Mouse (Mus musculus) liver, embryonic 15.5 days (tissue): ENCODE data around the gene Micall2. TPM values are rescaled to one million over a fixed set of nuclear protein-coding genes. Genes with fewer than 3 reads are reported as not detected.

ENCODE experiments used
- ATAC-seq: fragments of 200-750 bp; cut with Nextera tagmentation; 2 replicates; pipeline ENCODE4 v1.8.0; 2017; ENCODE audit warnings: moderate number of reproducible peaks, mild to moderate bottlenecking, moderate library complexity; ENCODE audit not compliant: insufficient read depth
- H3K27ac ChIP-seq: fragments of 300-500 bp; sonication (generic); replicated peaks from 2 replicates; pipeline ENCODE4 v1.5.1; 2015; ENCODE audit warnings: mild to moderate bottlenecking, inconsistent platforms
- H3K27me3 ChIP-seq: fragments of 300-500 bp; sonication (generic); 2 replicates; pipeline ENCODE4 v1.6.1; 2015; ENCODE audit warnings: mild to moderate bottlenecking, inconsistent platforms
- H3K36me3 ChIP-seq: fragments of 300-500 bp; sonication (generic); replicated peaks from 2 replicates; pipeline ENCODE4 v1.6.1; 2015; ENCODE audit warnings: moderate library complexity, mild to moderate bottlenecking, inconsistent platforms
- H3K4me1 ChIP-seq: fragments of 300-500 bp; sonication (generic); replicated peaks from 2 replicates; pipeline ENCODE4 v1.6.1; 2015; ENCODE audit warnings: inconsistent platforms
- H3K4me2 ChIP-seq: fragments of 300-500 bp; sonication (generic); 2 replicates; pipeline ENCODE4 v1.6.1; 2015; ENCODE audit warnings: moderate library complexity, mild to moderate bottlenecking, inconsistent platforms
- H3K4me3 ChIP-seq: fragments of 300-500 bp; sonication (generic); replicated peaks from 2 replicates; pipeline ENCODE4 v1.5.1; 2015; ENCODE audit warnings: mild to moderate bottlenecking, inconsistent platforms
- H3K9ac ChIP-seq: fragments of 300-500 bp; sonication (generic); 2 replicates; pipeline ENCODE4 v1.6.1; 2015; ENCODE audit warnings: moderate library complexity, mild to moderate bottlenecking, inconsistent platforms
- H3K9me3 ChIP-seq: fragments of 300-500 bp; sonication (generic); replicated peaks from 2 replicates; pipeline ENCODE4 v1.6.1; 2016; ENCODE audit warnings: inconsistent platforms
- WGBS: fragments of 180-500 bp; shearing (Covaris S2); methylation state at CpG from one replicate; pipeline ENCODE4 v1.1.7; 2015; ENCODE audit warnings: mixed read lengths; ENCODE audit not compliant: insufficient replicate concordance; 5-methylcytosine and 5-hydroxymethylcytosine counted together
- polyA plus RNA-seq: library from polyadenylated mRNA; unstranded; fragments of >200 nt; fragmentation: Nextera tagmentation; extraction: Ambion mirVana; gene quantifications from 2 replicates; pipeline ENCODE4 v1.2.1, GENCODE M21; 2015

Micall2 gene
- polyA plus RNA-seq, 1 experiment from 2014 or later: 12.3 TPM

- no peak overlapping the region for H3K4me2 ChIP-seq
- peaks cover 64% of the 10 kb centered on the region for H3K27me3 ChIP-seq
- no peaks in the 10 kb centered on the region for H3K9me3 ChIP-seq
- no peaks in the 10 kb centered on the region for H3K36me3 ChIP-seq
- no peak overlapping the region for H3K9ac ChIP-seq
- no peak overlapping the region for H3K27ac ChIP-seq
- no peaks in the 10 kb centered on the region for H3K4me1 ChIP-seq
- H3K4me3 ChIP-seq: no peak overlapping the region
- no peak for ATAC-seq
Measured at GRCm38 (mm10) chr5:139675707-139675967, 60.5 kb downstream of the Micall2 start.

GRCm38 (mm10) chr5:139674940-139675706 is 61.0 kb downstream of the Micall2 start:
- 24% methylated on average over 13 of the region's 13 CpGs for WGBS

GRCm38 (mm10) chr5:139669380-139669779 is 66.8 kb downstream of the Micall2 start:
- Histone ChIP-seq H3K27me3 (peaks cover 77% of the 10 kb centered on the region), H3K27ac (no peak overlapping the region)

More at GRCm38 (mm10) chr5:139674940-139675706, 61.0 kb downstream of the Micall2 start:
- Histone ChIP-seq H3K27me3 (peaks cover 67% of the 10 kb centered on the region), H3K4me1 (no peaks in the 10 kb centered on the region), H3K4me3 (no peak overlapping the region), H3K9ac (no peak overlapping the region), H3K4me2 (no peak overlapping the region), H3K36me3 (no peaks in the 10 kb centered on the region), H3K9me3 (no peaks in the 10 kb centered on the region), H3K27ac (no peak overlapping the region)
- ATAC-seq: no peak

GRCm38 (mm10) chr5:139668494-139668893 is 67.6 kb downstream of the Micall2 start:
- H3K4me3 ChIP-seq: no peak overlapping the region
- under 1% methylated on average over 24 of the region's 24 CpGs for WGBS
- H3K9ac ChIP-seq: no peak overlapping the region
- H3K27ac ChIP-seq: no peak overlapping the region
- H3K27me3 ChIP-seq: peaks cover 69% of the 10 kb centered on the region
- no peak overlapping the region for H3K4me2 ChIP-seq
- H3K9me3 ChIP-seq: no peaks in the 10 kb centered on the region
- ATAC-seq: no peak
- H3K4me1 ChIP-seq: no peaks in the 10 kb centered on the region
- no peaks in the 10 kb centered on the region for H3K36me3 ChIP-seq

More at GRCm38 (mm10) chr5:139669380-139669779, 66.8 kb downstream of the Micall2 start:
- Histone ChIP-seq H3K9ac (no peak overlapping the region), H3K9me3 (no peaks in the 10 kb centered on the region), H3K36me3 (no peaks in the 10 kb centered on the region), H3K4me2 (no peak overlapping the region), H3K4me3 (no peak overlapping the region), H3K4me1 (no peaks in the 10 kb centered on the region)
- no peak for ATAC-seq
- 8% methylated on average over 8 of the region's 8 CpGs for WGBS

- no peak overlapping the region for H3K4me3 ChIP-seq
- ATAC-seq: no peak
- no peaks in the 10 kb centered on the region for H3K4me1 ChIP-seq
- no peaks in the 10 kb centered on the region for H3K9me3 ChIP-seq
- 27% methylated on average over 2 of the region's 2 CpGs for WGBS
- no peak overlapping the region for H3K27ac ChIP-seq
- H3K36me3 ChIP-seq: no peaks in the 10 kb centered on the region
- no peak overlapping the region for H3K9ac ChIP-seq
- peaks cover 52% of the 10 kb centered on the region for H3K27me3 ChIP-seq
- no peak overlapping the region for H3K4me2 ChIP-seq
Measured at GRCm38 (mm10) chr5:139666496-139666895, 69.6 kb downstream of the Micall2 start.

GRCm38 (mm10) chr5:139665375-139665774 is 70.8 kb downstream of the Micall2 start:
- 39% methylated on average over 3 of the region's 3 CpGs for WGBS
- H3K36me3 ChIP-seq: no peaks in the 10 kb centered on the region
- no peak overlapping the region for H3K27ac ChIP-seq
- ATAC-seq: no peak
- H3K4me2 ChIP-seq: no peak overlapping the region
- no peaks in the 10 kb centered on the region for H3K4me1 ChIP-seq
- H3K9ac ChIP-seq: no peak overlapping the region
- no peaks in the 10 kb centered on the region for H3K9me3 ChIP-seq
- no peak overlapping the region for H3K4me3 ChIP-seq
- peaks cover 53% of the 10 kb centered on the region for H3K27me3 ChIP-seq

GRCm38 (mm10) chr5:139661713-139662112 is 74.4 kb downstream of the Micall2 start:
- Histone ChIP-seq H3K4me2 (no peak overlapping the region), H3K36me3 (no peaks in the 10 kb centered on the region), H3K4me1 (no peaks in the 10 kb centered on the region), H3K27me3 (peaks cover 47% of the 10 kb centered on the region), H3K4me3 (no peak overlapping the region), H3K9me3 (no peaks in the 10 kb centered on the region), H3K9ac (no peak overlapping the region), H3K27ac (no peak overlapping the region)
- no peak for ATAC-seq
- 51% methylated on average over 8 of the region's 8 CpGs for WGBS

GRCm38 (mm10) chr5:139659307-139659706 is 76.8 kb downstream of the Micall2 start:
- 4% methylated on average over 18 of the region's 18 CpGs for WGBS
- Histone ChIP-seq H3K4me2 (no peak overlapping the region), H3K4me1 (no peaks in the 10 kb centered on the region)

GRCm38 (mm10) chr5:139658865-139659264 is 77.3 kb downstream of the Micall2 start:
- H3K9ac ChIP-seq: no peak overlapping the region
- H3K4me2 ChIP-seq: no peak overlapping the region
- ATAC-seq: no peak
- no peak overlapping the region for H3K4me3 ChIP-seq
- no peaks in the 10 kb centered on the region for H3K9me3 ChIP-seq
- H3K36me3 ChIP-seq: no peaks in the 10 kb centered on the region
- 33% methylated on average over 7 of the region's 7 CpGs for WGBS
- H3K27ac ChIP-seq: no peak overlapping the region
- H3K4me1 ChIP-seq: no peaks in the 10 kb centered on the region
- H3K27me3 ChIP-seq: peaks cover 51% of the 10 kb centered on the region

More at GRCm38 (mm10) chr5:139659307-139659706, 76.8 kb downstream of the Micall2 start:
- Histone ChIP-seq H3K27ac (no peak overlapping the region), H3K36me3 (no peaks in the 10 kb centered on the region), H3K9me3 (no peaks in the 10 kb centered on the region), H3K4me3 (no peak overlapping the region), H3K27me3 (peaks cover 51% of the 10 kb centered on the region), H3K9ac (no peak overlapping the region)
- no peak for ATAC-seq

GRCm38 (mm10) chr5:139657959-139658602 is 78.1 kb downstream of the Micall2 start:
- 40% methylated on average over 10 of the region's 10 CpGs for WGBS
- H3K9ac ChIP-seq: no peak overlapping the region
- H3K4me1 ChIP-seq: no peaks in the 10 kb centered on the region
- H3K27me3 ChIP-seq: peaks cover 51% of the 10 kb centered on the region
- no peak overlapping the region for H3K4me2 ChIP-seq
- H3K4me3 ChIP-seq: no peak overlapping the region
- no peak overlapping the region for H3K27ac ChIP-seq
- ATAC-seq: no peak
- H3K36me3 ChIP-seq: no peaks in the 10 kb centered on the region
- no peaks in the 10 kb centered on the region for H3K9me3 ChIP-seq
